Mouse (Mus musculus) midbrain, postnatal 0 days (tissue): ENCODE measurements around the gene Txndc16. TPM values are rescaled to one million over a fixed set of nuclear protein-coding genes. Genes with fewer than 3 reads are reported as not detected.

Source experiments
- ATAC-seq: fragments of 200-750 bp; cut with Nextera tagmentation; 2 replicates; pipeline ENCODE4 v1.8.0; 2017; ENCODE audit warnings: moderate number of reproducible peaks, mild to moderate bottlenecking, moderate TSS enrichment, moderate library complexity; ENCODE audit not compliant: low FRiP score
- DNase-seq: peaks from one replicate; pipeline ENCODE4 v3.0.0-alpha.2; 2015; ENCODE audit warnings: low spot score
- H3K27ac ChIP-seq: fragments of 300-500 bp; sonication (generic); 2 replicates; pipeline ENCODE4 v1.5.1; 2014; ENCODE audit warnings: low read depth, mild to moderate bottlenecking, low read length, mixed read lengths
- H3K27me3 ChIP-seq: fragments of 300-500 bp; sonication (generic); 2 replicates; pipeline ENCODE4 v1.6.1; 2014; ENCODE audit warnings: low read length, control low read depth, mixed read lengths; ENCODE audit not compliant: insufficient read depth
- H3K36me3 ChIP-seq: fragments of 300-500 bp; sonication (generic); 2 replicates; pipeline ENCODE4 v1.6.1; 2014; ENCODE audit warnings: low read length, control low read depth, mixed read lengths; ENCODE audit not compliant: insufficient read depth
- H3K4me1 ChIP-seq: fragments of 300-500 bp; sonication (generic); 2 replicates; pipeline ENCODE4 v1.6.1; 2014; ENCODE audit warnings: mild to moderate bottlenecking, control low read depth, antibody characterized with exemption, low read length, mixed read lengths; ENCODE audit not compliant: insufficient read depth
- H3K4me2 ChIP-seq: fragments of 300-500 bp; sonication (generic); 2 replicates; pipeline ENCODE4 v1.6.1; 2014; ENCODE audit warnings: low read depth, mild to moderate bottlenecking, low read length, mixed read lengths; ENCODE audit not compliant: poor library complexity, severe bottlenecking
- H3K4me3 ChIP-seq: fragments of 300-500 bp; sonication (generic); 2 replicates; pipeline ENCODE4 v1.5.1; 2014; ENCODE audit warnings: low read depth, mild to moderate bottlenecking, low read length, moderate library complexity
- H3K9ac ChIP-seq: fragments of 300-500 bp; sonication (generic); replicated peaks from 2 replicates; pipeline ENCODE4 v1.6.1; 2014; ENCODE audit warnings: mild to moderate bottlenecking, low read length, moderate library complexity, mixed read lengths; ENCODE audit not compliant: poor library complexity, severe bottlenecking
- H3K9me3 ChIP-seq: fragments of 300-500 bp; sonication (generic); 2 replicates; pipeline ENCODE4 v1.6.1; 2016; ENCODE audit warnings: low read length, control low read depth
- CTCF ChIP-seq: IDR thresholded peaks from 2 replicates; pipeline ENCODE4 v1.5.1; 2016; ENCODE audit warnings: antibody characterized with exemption, mild to moderate bottlenecking
- WGBS: fragments of 180-500 bp; shearing (Covaris S2); extraction: QIAGEN DNeasy Blood & Tissue Kit; methylation state at CpG from one replicate; pipeline ENCODE4 v1.1.7; 2014; 5-methylcytosine and 5-hydroxymethylcytosine counted together
- polyA plus RNA-seq: library from polyadenylated mRNA; unstranded; fragments of >200 nt; fragmentation: Nextera tagmentation; extraction: Ambion mirVana; gene quantifications from 2 replicates; pipeline ENCODE4 v1.2.1, GENCODE M21; 2015
- total RNA-seq: library from RNA; depleted of rRNA; stranded (reverse); fragments of >200 nt; gene quantifications from 2 replicates; pipeline ENCODE4 v1.2.3, GENCODE M21; 2014; rRNA removed

The Txndc16 gene
- total RNA-seq = 53.1 and 57.3 TPM in 2 replicates
- 31.2 and 34.4 TPM in 2 replicates for polyA plus RNA-seq

GRCm38 (mm10) chr14:45220090-45220956 lies at the start of gene Txndc16:
Txndc16 (minus strand) TSS chr14:45220328.
- Histone ChIP-seq H3K4me1 (peaks cover 15% of the 10 kb centered on the region), H3K27ac (peak within 1 kb of the TSS; percentile 94), H3K36me3 (no peaks in the 10 kb centered on the region), H3K9ac (peak within 1 kb of the TSS; percentile 86), H3K27me3 (no peaks in the 10 kb centered on the region), H3K4me2 (peak within 1 kb of the TSS; percentile 77), H3K4me3 (peak within 1 kb of the TSS; percentile 81), H3K9me3 (no peaks in the 10 kb centered on the region)
- ATAC-seq = peak; percentile 50
- TF ChIP-seq CTCF = no peak
- DNase-seq = peak; percentile 92
- WGBS = 0% methylated on average over 59 of the region's 59 CpGs

GRCm38 (mm10) chr14:45263831-45264592 lies 43.9 kb upstream of the Txndc16 start:
- WGBS = 88% methylated on average over 3 of the region's 3 CpGs
- no peak overlapping the region for H3K4me3 ChIP-seq
- H3K27ac ChIP-seq = no peak overlapping the region
- H3K4me1 ChIP-seq = no peaks in the 10 kb centered on the region
- DNase-seq (no peak), ATAC-seq (no peak)
- no peaks in the 10 kb centered on the region for H3K27me3 ChIP-seq
- no peak overlapping the region for H3K4me2 ChIP-seq
- no peaks in the 10 kb centered on the region for H3K9me3 ChIP-seq
- no peak overlapping the region for H3K9ac ChIP-seq
- no peak for TF ChIP-seq CTCF
- H3K36me3 ChIP-seq = peaks cover 8% of the 10 kb centered on the region

GRCm38 (mm10) chr14:45251548-45252076 lies 31.5 kb upstream of the Txndc16 start:
- H3K4me3 ChIP-seq = no peak overlapping the region
- H3K4me2 ChIP-seq = no peak overlapping the region
- ATAC-seq (no peak), DNase-seq (no peak)
- no peak overlapping the region for H3K27ac ChIP-seq
- H3K36me3 ChIP-seq = peaks cover 7% of the 10 kb centered on the region; the same call in 1 of the 2 replicates
- WGBS = 94% methylated on average over 4 of the region's 4 CpGs
- H3K4me1 ChIP-seq = no peaks in the 10 kb centered on the region
- TF ChIP-seq CTCF = no peak
- H3K9me3 ChIP-seq = no peaks in the 10 kb centered on the region
- no peaks in the 10 kb centered on the region for H3K27me3 ChIP-seq
- H3K9ac ChIP-seq = no peak overlapping the region

GRCm38 (mm10) chr14:45241613-45242012 lies 21.5 kb upstream of the Txndc16 start:
- no peak for ATAC-seq
- Histone ChIP-seq H3K9me3 (no peaks in the 10 kb centered on the region), H3K27me3 (no peaks in the 10 kb centered on the region), H3K9ac (no peak overlapping the region), H3K4me3 (no peak overlapping the region), H3K4me1 (no peaks in the 10 kb centered on the region), H3K4me2 (no peak overlapping the region), H3K27ac (no peak overlapping the region), H3K36me3 (peaks cover 2% of the 10 kb centered on the region; the same call in 1 of the 2 replicates)
- TF ChIP-seq CTCF = peak; percentile 65
- no peak for DNase-seq
- 56% methylated on average over 1 of the region's 1 CpGs for whole genome bisulfite sequencing

- no peak overlapping the region for H3K27ac ChIP-seq
- no peak for TF ChIP-seq CTCF
- no peak overlapping the region for H3K4me2 ChIP-seq
- ATAC-seq = no peak
- H3K4me1 ChIP-seq = no peaks in the 10 kb centered on the region
- H3K9me3 ChIP-seq = no peaks in the 10 kb centered on the region
- H3K4me3 ChIP-seq = no peak overlapping the region
- H3K27me3 ChIP-seq = no peaks in the 10 kb centered on the region
- no peak overlapping the region for H3K9ac ChIP-seq
- DNase-seq = no peak
- WGBS = 90% methylated on average over 2 of the region's 2 CpGs
- H3K36me3 ChIP-seq = no peaks in the 10 kb centered on the region
These were observed 18.9 kb upstream of the Txndc16 start for GRCm38 (mm10) chr14:45239042-45239441.
